Mouse (Mus musculus) left cerebral cortex, adult 9 months (tissue): Measurements from ENCODE around the gene Bend6.

Experiments used
- DNase-seq, 2 experiments: peaks; one replicate each; pipeline ENCODE4 v3.0.0; 2022; ENCODE audit warnings: low spot score in 2 of 2

The Bend6 gene

DNA sequence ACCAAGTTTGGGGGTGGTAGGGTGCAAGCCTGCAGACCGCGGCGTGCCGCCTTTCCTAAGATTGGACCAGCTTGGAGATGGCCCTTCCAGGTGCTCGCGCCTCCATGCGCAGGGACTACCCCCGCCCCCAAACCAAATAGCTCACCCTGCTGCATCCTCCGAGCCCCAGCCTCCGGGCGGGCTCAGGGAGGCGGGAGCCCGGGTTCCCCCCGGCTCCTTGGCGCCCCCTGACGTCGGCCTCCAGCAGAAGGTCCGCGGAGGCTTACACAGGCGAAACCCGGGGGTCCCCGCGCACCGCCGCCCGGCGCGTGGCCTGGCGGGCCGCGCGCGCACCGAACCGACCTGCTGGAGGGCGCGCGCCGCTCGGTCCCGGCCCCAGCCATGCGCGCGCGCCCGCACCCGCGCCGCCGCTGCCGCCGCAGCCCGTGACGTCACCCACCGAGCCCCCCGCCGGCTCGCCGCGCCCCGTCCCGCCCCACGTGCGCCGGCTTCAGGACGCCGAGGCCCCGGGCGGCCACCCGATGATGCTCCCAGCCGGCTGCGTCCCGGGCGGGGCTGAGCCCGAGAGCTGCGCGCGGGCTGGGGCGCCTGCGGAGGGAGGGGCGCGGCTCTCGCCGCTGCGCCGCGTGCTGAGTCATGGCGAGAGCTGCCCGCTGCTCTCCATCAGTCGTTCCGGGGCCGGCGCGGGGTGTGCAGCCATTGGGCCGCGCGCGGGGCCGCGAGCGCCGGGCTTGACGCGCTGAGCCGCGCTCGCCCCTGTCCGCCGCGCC, at the start of gene Bend6:
Gene Bend6, minus strand, starts transcription at position 396 of the 770 bp plus-strand sequence.
- peak; percentile 47 to 71 for DNase-seq

DNA sequence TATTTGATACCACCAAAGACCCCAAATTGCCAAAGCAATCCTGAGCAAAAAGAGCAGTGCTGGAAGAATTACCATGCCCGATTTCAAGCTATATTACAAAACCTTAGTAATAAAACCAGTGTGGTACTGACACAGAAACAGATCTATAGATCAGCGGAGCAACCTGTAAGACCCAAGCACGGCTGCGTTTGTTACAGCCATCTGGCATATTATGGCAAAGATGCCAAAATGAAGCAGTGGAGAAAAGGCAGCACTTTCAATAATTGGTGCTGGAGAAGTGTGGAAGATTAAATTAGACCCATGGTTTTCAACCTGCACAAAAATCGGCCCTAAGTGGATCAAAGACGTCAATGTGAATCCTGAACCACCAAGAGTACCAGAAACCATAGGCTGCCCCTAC, 48.0 kb upstream of the Bend6 start:
- no peak for DNase-seq

DNA sequence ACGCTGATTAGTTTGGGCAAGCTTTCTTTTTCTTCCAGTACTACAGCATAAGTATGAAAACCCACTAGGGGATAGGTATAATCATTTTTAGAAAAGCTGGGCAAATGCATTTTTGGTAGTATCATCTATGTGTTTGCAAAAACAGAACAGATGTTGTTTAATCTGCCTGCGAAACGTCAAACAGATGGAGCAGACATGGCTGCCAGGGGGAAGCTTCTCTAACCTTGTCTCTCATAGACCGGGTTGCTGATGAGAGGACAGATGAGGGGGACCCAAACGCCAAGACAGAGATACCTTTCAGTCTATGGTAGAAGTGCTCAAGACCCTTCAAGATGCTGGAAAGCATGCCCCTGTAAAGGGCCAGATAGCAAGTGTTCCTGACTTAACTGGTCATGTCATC, 40.9 kb upstream of the Bend6 start:
- DNase-seq, result no peak

DNA sequence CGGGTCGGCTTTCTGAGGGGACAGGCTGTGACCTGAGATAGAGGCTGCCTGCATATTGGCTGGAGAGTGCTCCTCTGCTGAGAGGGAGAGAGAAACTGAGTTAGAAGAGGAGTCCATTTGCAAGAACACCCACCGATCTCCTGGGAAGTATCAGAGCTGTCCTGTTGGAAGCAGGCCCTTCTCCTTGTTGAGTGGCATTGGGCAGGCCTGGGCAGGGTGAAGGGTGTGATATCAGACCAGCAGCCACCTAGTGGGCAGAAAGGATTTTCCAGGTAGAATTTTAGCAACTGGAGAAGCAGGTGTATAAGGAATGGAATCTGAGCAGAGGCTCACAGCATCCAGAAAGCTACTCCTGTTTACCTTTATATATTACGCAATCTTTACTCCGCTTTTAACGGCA, 40.2 kb upstream of the Bend6 start:
- no peak for DNase-seq

DNA sequence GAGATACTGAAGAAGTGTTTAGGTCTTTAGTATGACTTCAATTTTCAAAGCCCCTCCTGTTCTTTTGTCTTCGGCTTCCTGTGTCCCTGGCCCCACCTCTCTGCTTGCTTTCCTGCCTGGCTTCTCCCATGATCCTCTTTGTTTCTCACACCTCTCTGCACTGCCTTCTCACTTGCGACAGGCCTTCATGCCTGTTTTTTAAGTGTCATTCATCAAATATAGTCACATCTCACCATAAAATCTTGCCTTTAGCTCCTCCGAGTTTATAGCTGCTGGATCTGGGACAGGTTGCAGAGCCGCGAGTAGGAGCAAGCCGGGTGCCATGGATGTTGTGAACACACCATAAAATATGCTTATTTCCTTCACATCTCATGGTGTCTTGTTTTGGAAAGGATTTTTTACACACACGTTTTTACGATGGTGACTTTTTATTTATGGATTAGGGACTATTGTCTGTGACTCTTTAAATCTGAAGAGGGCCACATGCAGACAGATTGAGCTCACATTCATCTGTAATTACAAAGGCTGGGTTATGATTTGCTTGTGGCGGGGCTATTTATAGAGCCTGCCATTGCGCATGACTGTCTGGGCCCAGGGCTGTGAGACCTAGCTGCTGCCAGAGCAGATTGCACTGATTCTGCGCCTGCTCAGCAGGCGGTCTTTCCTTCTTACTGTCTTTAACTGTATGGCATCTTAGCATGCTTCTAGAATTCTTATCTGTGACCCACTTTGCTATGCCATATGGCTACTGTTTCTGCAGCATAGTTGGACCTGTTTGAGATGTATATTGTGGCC, 39.2 kb upstream of the Bend6 start:
- peak; percentile 72 for DNase-seq

DNA sequence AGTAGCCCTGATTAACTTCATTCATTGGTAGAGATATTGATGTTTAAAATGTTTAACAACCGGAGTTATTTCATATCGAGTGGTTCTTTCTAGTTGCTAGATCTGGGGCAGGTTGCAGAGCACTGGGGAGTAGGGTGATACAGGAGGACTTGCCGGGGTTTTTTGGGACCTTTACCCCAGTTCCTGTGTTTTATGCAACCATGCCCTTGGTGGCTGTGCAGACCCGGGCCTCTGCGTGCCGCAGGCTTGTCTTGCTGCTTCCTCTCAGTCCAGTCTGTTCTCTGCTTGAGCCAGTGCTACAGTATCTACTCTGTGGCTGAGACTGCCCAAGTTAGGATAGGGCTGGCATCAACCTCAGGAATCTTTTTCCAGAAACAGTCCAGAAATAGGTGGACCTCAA, 38.1 kb upstream of the Bend6 start:
- no peak for DNase-seq

DNA sequence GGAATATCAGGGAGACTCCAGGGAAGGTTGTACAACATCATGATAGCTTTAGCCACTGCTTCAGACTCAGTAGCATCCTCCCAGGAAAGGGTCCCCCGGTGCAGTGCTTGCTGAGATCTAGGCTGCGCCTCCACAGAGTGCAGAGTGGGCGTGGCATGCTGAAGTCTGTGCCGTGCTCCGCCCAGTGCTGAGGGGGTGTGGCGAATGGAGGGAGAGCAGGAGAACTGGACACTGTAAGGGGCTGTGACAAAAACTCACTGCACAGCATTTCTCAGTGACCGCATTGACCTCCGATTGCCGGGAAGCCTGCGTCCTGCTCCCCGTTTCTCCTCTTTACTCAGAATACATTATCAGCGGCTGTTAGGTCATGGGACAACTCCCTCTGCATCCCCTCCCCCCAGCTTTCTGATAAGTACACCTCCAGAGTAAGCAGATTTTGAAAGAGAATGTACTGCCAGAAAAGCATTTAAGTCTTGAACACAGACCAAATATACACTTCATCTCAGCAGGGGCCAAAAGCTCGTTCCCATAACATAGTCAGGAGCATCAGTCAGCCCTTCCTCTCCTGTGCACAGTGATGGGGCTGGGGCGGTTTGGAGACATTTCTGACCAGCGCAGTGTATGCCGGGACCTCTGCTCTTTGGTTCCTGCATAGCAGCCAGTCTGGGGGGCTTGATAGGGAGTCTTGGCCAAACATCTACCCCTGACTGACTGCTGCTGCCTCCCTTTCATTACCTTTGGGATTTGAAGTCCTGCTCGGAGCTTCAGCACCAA, 37.5 kb upstream of the Bend6 start:
- no peak for DNase-seq

DNA sequence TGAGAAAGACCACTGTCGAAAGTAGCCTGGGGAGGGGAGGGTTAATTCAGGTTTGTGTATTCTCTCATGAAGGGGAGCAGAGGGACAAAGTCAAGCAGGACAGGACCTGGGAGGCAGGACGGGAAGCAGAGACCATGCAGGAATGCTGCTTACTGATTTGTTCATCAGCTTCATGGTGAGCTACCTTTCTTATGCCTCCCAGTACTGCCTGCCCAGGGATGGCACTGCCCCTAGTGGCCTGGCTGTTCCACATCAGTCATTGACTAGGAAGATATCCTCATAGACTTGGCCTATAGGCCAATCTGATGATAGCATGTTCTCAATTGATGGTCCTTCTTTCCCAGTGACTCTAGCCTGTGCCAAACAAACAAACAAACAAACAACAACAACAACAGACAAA, 36.3 kb upstream of the Bend6 start:
- no peak for DNase-seq

DNA sequence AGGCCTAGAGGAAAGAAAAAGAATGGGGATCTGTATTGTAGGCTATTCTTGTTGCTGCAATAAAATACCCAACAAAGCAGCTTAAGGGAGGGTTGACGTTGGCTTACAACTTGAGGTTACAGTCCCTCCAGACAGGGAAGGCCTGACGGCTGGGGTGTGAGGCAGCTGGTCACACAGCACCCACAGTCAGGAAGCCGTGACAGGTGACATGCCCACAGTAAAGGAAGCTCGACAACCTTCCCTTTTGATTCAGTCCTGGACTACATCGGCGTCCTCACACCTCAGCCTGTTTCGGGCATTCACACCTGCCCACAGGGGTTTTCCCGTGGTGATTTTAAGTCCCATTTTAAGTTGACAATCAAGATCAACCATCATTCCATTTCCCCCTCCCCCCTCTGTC, 35.0 kb upstream of the Bend6 start:
- DNase-seq, result no peak

DNA sequence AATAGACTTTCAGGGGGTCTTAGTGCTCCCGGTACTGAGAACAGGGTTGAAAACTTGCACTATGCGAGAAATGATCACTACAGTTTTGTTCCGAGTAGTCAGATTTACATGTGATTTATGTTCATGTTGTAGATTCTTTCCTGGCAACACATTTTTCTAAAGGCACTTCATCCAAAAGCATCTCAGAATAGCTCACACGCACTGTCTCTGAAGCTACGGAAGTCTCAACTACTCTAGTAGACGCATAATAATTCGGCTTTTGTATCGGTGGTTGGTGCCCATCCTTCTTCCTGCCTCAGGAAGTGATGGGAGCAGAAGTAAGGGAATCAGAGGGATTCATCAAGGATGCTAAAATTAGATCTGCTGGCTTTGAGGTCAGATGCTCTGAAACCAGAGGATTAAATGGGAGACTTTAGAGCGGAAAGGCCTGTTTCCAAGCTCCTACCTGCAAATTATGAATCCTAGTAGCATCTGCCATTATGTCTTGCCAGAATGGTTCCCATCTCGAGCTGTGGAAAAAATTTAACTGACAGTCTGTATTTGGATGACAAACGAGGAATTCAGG, 32.8 kb upstream of the Bend6 start:
- peak in 1 of 2 experiments; percentile 14 for DNase-seq

DNA sequence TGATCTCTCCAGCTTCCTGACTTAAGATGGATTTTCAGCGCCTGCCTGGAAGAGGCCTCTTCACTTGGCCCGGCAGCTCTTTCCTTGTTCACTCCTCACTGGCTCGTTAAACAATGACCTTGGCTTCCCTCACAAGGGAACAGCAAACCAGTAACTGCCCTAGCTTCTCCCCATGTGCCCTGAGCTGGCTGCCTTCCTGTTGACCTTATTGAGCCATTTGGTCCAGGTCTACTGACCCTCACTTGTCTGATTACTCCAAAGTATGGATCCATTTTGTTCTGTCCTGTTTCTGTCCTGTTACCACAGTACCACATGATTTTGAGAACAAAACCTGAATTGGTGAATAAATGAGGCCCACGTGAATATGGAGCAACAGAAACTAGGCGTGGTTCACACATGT, 32.2 kb upstream of the Bend6 start:
- DNase-seq, result no peak

DNA sequence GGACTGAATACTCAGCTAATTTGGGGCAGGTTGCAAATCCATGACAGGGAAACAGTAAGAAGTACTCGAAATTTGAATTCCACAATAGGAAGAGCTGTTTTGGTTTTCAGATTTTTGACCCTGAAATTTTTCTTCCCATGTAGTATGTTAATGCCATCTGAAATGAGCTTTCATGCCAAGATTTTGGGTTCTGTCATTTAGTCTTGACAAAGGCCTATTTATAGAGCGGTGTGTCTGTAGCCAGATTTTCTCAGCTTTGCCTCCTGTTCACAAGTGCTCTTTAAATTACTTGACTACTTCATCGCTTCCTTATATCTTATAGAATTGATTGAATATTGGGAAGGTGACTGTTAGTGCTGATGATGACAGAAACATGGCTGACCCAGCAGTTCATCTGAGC, 28.3 kb upstream of the Bend6 start:
- no peak for DNase-seq

DNA sequence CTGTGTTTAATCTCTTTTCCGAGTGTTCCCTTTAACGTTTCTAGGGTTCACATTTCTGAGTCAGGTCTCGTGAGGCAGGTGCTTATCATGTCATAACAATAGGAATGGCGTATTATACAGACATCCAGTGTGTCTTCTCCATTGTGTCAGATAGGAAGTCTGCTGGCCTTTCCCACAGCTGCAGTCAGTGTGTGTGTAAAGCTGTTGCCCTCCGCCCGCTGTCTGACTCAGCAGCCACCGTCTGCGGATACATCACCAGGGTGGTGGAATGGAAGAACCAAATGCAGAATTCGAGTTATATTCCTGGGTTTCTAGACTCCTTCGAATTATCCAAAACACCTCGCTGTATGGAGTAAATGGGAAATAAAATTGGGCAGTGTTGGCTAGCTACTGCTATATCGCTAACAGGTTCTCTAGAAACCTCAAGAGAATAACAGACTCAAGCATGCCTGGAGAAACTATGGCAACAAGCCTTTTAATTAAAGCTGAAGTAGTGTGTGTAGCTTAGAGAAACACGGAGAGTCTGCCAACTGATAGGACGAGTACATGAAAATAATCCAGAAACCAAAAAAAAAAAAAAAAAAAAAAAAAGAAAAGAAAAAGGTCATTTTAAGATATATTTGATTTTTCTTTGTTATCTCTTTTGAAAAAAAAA, 25.4 kb upstream of the Bend6 start:
- DNase-seq, result no peak

DNA sequence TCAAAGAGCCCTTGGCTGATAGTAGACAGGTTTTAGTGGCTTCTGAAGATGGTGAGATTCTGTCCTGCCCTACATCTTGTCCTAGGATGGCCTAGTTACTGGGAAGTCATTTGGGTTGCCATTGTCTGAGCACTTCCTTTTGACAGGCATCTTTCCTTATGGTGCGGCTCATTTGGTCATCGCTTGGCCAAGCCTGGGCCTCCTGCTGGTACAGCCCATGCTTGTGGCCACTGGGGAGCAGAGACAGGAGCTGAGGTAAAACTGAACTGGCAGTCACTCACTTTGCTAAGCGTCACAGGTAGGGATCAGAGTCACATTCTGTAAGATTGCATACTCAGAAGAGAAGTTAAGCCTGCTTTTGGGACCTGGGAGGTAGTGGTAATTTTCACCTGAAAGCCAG, 24.6 kb upstream of the Bend6 start:
- no peak for DNase-seq

DNA sequence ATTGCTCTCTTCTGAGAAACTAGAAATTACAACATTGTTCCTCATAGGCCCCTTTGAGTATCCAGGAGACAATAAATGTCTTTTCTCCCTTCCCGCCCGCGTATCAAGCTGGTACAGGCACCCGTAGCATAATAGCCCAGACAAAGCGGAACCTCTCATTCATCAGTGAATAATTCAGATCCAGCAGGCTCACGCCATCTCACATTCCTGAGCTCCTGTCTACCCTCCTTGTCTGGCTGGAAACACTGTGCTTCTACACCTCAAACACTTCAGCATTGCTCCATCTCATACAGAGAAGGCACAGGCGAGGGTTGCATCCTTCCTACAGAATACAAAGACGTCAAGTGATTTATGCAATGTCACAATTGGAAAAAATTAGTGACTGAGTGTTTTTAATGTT, 24.2 kb upstream of the Bend6 start:
- DNase-seq, result no peak

DNA sequence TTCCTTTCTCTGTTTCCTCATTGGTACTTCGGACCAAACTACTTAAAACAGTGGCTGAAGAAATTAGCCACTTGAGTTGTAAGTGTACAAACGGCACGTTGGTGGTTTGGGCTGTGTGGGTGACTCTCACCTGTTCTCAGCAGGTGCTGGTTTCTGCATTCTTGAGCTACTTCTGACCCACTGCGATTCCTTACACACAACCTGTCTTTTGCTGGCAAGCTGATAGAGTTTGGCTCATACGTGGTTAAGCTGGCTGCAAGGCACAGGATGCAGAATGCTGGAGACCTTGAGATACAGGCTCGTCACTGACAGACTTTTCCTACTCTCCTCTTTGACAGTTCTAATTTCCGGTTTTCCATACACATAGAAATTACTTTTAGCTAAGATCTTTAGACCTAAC, 19.9 kb upstream of the Bend6 start:
- DNase-seq, result no peak

DNA sequence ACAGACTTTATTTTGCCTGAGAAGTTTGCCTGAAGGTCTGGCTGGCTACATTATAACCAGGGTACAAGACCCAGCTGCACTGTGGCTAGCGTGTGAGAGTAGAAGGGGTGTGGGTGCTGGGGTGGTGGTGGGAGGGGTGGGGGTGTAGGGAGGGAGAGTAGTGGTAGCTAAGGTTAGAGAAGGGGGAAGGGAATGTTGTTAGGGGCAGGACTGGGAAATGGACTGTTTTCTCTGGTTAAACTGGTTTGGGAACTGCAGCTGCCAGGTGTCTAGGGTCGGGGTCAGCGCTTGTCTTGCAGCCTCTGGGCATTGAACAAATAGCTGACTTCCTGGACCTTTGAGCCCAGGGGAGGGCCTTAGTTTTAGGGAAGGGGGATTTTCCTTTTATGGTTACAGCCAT, 17.7 kb upstream of the Bend6 start:
- DNase-seq, result no peak

DNA sequence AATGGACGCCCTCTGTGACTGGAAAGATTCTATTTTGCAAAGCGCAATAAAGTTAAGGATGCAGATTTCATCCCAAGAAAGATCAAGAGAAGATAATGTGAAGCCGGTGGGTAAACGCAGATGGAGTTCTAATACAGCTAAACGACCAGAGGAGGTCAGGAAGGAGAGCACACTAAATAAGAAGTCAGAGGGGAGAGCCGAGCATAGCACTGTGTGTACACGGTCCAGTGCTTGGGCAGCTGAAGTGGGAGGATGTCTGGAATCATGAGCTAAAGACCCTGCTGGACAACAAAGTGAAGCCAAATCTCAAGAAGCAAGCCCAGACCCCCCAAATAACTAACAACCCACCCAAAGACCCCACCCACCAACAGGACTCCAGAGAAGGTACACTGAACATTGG, 15.4 kb upstream of the Bend6 start:
- no peak for DNase-seq

DNA sequence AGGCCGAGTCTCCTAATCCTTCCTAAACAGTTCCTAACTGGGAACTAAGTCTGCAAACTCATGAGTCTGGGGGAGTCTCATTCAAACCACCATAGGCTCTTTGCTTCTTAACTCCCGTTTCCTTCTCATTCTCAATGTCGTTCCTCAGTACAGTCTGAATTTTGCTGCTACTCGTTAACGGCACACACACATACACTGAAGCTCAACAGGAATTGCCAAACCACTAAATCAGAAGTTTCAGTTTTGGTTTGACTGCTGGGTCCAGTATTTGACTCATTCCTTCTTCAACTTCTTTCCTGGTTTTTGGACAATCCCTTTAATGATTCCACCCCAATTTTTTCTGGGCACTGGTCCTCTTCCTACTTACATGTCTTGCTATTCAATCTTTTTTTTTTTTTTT, 8.9 kb upstream of the Bend6 start:
- DNase-seq, result no peak

DNA sequence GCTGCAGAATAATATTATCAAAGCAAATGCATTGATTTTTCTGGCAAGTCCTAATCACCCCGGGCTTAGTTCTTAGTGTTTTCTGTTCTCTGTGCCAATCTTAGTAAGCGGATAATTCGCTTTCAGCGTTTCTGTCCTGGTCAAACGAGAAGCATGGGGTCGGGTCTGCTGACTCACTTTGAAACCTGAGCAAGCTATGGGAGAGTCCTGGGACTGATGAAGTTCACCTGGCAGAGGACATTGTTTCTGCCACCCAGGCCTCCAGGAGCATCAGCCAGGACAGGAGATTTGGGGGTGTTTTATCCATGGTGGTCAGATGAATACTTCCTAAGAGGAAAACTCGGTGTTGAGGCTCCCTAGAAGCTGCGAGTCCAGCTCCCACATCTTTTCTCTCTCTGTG, 4.0 kb upstream of the Bend6 start:
- no peak for DNase-seq

DNA sequence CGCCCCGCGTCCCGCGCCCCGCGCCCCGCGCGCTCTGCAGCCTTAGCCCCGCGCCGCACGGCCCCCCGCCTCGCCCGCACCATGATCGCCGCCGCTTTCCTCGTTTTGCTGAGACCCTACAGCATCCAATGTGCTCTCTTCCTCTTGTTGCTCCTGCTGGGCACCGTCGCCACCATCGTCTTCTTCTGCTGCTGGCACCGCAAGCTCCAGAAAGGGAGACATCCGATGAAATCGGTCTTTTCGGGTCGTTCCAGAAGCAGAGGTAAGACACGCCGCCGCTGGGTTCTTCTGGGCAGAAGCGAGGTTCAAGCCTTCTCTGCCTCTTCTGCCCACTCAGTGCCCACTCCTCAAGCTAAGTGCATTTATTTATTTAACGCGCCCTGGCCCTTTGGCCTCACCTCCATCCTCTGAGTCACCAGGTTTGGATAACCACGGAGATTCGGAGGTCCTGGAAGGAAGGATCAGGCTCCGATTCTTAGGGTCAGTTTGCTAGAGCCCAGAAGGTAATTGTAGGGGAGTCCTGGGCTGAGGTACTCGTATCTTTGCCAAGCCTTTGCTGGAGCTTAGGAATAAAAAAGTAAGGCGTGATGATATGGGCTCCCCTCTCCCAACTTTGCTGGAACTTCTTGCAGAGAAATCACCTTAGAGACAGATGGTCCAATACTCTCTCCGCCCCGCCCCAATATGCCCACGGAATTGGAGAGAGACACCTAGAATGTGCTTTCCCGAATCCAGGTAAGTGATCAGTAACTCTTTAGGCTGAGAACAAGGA, 761 bp upstream of the Bend6 start, which contains the start of gene Dst:
Gene Dst, plus strand, starts transcription at position 35 of the 772 bp plus-strand sequence.
- no peak for DNase-seq
